ENCODE assay signal across 10 mouse cellular contexts in the genomic region with DNA sequence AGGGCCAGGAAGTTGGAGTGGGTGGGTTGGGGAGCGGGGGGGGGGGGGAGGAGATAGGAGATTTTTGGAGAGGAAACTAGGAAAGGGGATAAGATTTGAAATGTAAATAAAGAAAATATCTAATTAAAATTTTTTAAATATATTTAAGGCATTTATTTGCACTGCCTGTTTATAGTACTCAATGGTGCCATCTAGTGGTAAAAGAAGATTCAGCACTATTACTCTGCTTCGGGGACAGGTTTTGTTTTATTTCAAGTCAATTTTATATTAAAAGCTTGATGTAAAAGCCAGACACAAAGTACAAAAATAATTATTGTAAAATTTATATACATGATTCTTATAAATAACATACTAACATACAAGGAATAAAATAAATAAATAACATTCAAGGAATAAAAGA.
A peak's percentile ranks its signal among the peaks of the same experiment; 100 is the strongest.
DNase-seq lines count a peak whose midpoint lies in the region; ATAC-seq and TF ChIP-seq lines count a peak whose summit lies in the region.
"Had no signal": no experiment of that assay in that cellular context is flagged by ENCODE, and none has a peak within 500 bp of the region (broad histone marks: within the 10 kb centered on the region; RNA-seq: fewer than 3 reads in every experiment).

No protein-coding gene starts in this region.

- peak; percentile 17 to 74 for DNase-seq in cerebellum, postnatal 10 days
- DNase-seq in cerebellum, adult 11 months = no peak
- DNase-seq in left cerebral cortex, adult 11 months (ENCODE audit: low spot score) = peak; percentile 26
- no peak for DNase-seq in left cerebral cortex, adult 18-20 months (ENCODE audit: low spot score in 2 of 2)
- peak; percentile 15 for DNase-seq in ES-E14 (ENCODE audit: low read depth, low spot score)
- peak; percentile 23 for DNase-seq in fibroblast of lung, adult 2 months (ENCODE audit: low read depth)
- DNase-seq in right cerebral cortex, adult 2 months (ENCODE audit: low spot score in 2 of 2) = no peak

- H3K27ac ChIP-seq in ES-E14 (ENCODE audit: insufficient read depth, low read depth, low read length, poor library complexity, severe bottlenecking) = no peak overlapping the region
- H3K27ac ChIP-seq: embryonic facial prominence, embryonic 13.5 days; limb, embryonic 13.5 days had no signal

- in situ Hi-C loops in ES-E14 (cut with MboI; ENCODE audit: low sequenced_read_pairs in 2 of 2, unreplicated experiment in 2 of 2) = no loop called here

- no peak for ATAC-seq in inflammation-experienced regulatory T-cells, adult 6 months

- H3K9me3 ChIP-seq in ES-E14 (ENCODE audit: control insufficient read depth, insufficient read depth, low read depth, low read length) = no peaks in the 10 kb centered on the region
- H3K9me3 ChIP-seq: embryonic facial prominence, embryonic 13.5 days; limb, embryonic 13.5 days had no signal

- H3K4me3 ChIP-seq in ES-E14 (ENCODE audit: insufficient read depth in 1 of 2, low read depth in 1 of 2, low read length in 2 of 2, poor library complexity in 1 of 2, severe bottlenecking in 1 of 2) = no peak overlapping the region
- H3K4me3 ChIP-seq: embryonic facial prominence, embryonic 13.5 days; limb, embryonic 13.5 days had no signal

- peaks cover 0 to 2% of the 10 kb centered on the region in 2 experiments; a peak in 1 of 4 replicates for H3K4me1 ChIP-seq in ES-E14 (ENCODE audit: control insufficient read depth in 2 of 2, insufficient read depth in 2 of 2, low read length in 2 of 2, poor library complexity in 1 of 2)
- H3K4me1 ChIP-seq: embryonic facial prominence, embryonic 13.5 days; limb, embryonic 13.5 days had no signal

- no peaks in the 10 kb centered on the region for H3K36me3 ChIP-seq in ES-E14 (ENCODE audit: control insufficient read depth, insufficient read depth, low read length, poor library complexity, severe bottlenecking)

- H3K9ac ChIP-seq in ES-E14 (ENCODE audit: insufficient read depth, low read depth, low read length, poor library complexity, severe bottlenecking) = no peak overlapping the region
- H3K9ac ChIP-seq: embryonic facial prominence, embryonic 13.5 days; limb, embryonic 13.5 days had no signal

TF ChIP-seq in ES-E14, 5 proteins besides CTCF, POLR2A, EP300 and RAD21:
- TF ChIP-seq HCFC1 (IDR thresholded peaks at IDR 0.05; ENCODE audit: borderline replicate concordance, insufficient read depth, low read length) = no peak
- TF ChIP-seq MAFK (IDR thresholded peaks at IDR 0.05; ENCODE audit: insufficient read depth, low read depth, low read length) = no peak
- TF ChIP-seq ZC3H11A (IDR thresholded peaks at IDR 0.05; ENCODE audit: borderline replicate concordance, low read depth, low read length) = no peak
- TF ChIP-seq CHD2 (IDR thresholded peaks at IDR 0.05; ENCODE audit: low read depth, low read length) = no peak
- TF ChIP-seq ZNF384 (IDR thresholded peaks at IDR 0.05; ENCODE audit: low read depth, low read length) = no peak

Comparison
In these comparisons a context has a peak if more than half of its experiments do, and no peak if none do; other contexts are left out.
1. DNase-seq: peak in cerebellum, postnatal 10 days (2 of 2), left cerebral cortex, adult 11 months (single experiment), ES-E14 (single experiment) and fibroblast of lung, adult 2 months (single experiment); none in cerebellum, adult 11 months (single experiment), left cerebral cortex, adult 18-20 months (0 of 2) and right cerebral cortex, adult 2 months (0 of 2).